Mouse (Mus musculus): ENCODE measurements around the gene Kcnk7. TPM values are rescaled to one million over a fixed set of nuclear protein-coding genes. Genes with fewer than 3 reads are reported as not detected.
"Not testable (repeated sequence)": the region's sequence is repeated elsewhere in the genome, so short reads cannot be mapped to it uniquely, and the experiment has no call there.

Kcnk7 gene
- total RNA-seq (2021), result not detected
- long read RNA-seq, experiment 1, result 0 reads
- long read RNA-seq, experiment 2, result 0 reads

DNA sequence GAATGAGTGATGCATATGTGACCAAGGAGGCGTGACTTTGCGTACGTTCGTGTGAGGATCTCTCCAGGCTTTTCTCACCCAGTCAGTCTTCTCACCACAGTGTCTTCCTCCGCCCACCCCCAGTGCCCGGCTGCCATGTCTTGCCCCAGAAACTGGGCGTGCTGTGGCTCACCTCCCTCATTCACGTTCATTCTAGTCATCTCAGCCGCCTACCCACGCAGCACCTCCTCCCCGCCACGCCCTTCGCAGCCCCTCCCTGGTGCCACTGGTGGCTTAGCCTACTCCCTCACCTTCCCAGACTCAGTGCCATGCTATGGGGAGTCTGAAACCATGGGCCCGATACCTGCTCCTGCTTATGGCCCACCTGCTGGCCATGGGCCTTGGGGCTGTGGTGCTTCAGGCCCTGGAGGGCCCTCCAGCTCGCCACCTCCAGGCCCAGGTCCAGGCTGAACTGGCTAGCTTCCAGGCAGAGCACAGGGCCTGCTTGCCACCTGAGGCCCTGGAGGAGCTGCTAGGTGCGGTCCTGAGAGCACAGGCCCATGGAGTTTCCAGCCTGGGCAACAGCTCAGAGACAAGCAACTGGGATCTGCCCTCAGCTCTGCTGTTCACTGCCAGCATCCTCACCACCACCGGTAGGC is at the start of gene Kcnk7:
Gene Kcnk7 (plus strand): TSS at position 205 of the 638 bp plus-strand sequence.
- DNase-seq, result no peak

DNA sequence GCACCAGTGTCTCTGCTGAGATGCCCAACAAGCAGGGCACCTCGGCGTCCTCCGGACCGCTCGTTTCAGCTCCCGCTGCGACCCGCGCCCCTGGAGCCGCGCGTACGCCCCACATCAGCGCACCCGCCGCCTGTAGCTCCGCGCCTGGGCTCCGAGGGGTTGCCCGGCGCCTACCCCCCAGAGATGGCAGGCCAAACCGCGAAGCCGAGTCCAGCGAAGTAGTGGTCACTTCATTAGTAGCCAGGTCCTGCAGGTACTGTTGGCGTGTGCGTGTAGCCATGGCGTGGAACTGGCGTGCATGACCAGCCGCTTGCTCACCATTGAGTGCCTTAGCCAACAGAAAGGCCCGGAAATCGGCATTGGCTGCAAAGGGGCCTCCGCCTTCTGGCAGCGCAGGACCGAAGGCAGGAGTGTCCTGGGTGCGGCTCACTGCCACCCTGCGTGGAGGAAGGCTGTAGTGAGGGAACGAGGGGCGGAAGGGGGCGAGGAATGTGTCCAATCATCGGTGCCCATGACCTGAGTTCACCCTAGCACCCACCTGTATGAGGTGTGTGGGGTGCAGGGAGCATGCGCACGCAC is 49.4 kb upstream of the Kcnk7 start:
- DNase-seq, result no peak

DNA sequence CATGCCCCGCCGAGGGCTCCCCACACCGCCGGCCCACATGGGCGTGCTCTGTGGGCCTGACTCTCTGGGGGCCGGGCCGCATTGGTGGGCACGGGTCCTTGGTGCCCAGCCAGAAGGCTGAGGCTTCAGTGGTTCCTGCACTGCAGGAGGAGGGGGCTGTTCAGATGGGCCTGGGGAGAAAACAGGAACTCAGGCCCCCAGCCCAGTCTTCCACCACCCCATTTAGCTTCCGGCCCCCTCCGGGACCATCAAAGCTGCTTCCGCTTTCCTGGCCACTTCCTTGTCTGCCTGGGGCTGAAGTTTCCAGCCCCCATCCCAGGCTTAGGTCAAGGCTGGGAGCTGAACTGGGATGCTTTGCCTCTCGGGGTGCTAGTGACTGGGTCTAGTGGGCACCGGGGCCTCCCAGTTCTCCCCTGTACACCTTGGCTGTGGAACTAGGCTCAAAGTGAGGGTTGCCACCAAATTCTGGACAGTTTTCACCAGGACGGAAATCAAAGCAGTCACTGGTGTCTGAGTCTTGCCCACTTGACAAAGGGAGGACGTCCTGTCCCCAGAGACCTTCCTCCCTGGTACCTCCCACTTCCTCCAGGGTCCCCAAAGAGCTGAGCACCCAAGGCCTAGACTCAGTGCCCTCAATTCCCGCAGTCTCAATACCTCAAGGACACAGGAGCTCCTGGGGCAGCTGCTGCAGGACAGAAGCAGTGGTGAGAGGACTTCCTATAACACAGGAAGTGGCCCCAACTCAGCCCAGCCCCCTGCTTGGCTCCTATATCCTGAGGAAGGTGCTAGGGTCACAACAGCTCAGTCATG is 43.0 kb upstream of the Kcnk7 start:
- DNase-seq, result peak; percentile 46 to 63

DNA sequence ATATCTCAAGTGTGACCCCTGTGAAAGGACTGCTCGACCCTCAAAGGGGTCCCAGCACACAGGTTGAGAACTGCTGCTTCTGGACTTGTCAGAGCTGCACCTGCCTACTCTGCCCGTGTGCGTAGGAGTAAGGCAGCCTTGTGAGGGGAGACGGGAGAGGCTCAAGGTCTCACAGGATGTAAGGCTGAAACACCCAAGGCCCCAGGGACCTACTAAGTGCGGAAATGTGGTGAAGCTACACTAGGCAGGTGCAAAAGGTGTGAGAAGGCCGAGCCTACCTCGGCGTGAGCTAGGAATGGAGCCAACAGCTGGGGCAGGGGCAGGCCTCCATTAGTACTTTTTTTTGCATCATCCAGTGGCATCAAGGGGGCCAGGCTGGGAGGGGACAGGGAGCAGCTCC is 41.9 kb upstream of the Kcnk7 start:
- DNase-seq, result no peak

DNA sequence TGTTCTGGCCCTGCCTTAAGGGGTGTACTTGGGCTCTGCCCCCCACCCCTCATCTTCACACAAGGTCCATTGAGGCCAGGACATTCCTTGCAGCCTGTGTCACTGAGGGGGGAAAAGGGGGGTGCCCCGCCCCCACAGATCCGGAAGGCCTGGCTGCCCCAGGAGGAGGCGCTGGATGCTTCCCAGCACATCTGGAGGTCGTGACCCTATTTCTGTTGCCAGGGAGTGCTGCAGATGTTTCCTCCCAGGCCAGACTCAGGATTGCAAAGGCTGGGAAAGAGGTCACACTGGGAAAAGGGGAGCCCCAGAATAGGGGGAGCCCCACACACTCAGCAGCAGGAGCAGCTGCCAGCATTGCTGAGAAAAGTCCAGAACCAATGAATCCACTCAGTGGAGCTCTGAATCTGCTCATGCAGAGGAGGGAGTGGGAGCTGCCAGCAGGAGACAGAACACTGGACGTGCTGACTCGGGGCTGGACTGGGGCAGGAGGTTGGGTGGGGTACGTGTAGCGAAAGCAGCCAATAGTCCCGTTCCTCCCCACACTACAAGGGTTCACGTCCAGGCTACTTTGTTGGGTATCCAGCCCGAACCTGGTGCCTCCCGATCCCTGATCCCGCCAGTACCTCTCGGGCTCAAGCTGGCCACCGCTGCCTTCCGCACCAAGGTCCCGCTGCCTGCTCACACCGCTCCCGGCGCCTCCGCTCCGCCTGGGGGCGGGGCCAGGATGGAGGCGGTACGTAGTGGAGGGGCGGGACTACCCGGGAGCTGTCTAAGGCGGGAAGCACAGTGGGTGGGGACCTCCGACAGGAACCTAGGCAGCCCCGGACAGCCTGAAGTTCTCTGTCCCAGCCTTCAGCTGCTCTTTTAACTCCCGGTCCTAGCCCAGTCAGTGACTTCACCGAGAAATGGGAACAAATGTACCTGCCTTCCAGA is 40.9 kb upstream of the Kcnk7 start, which contains the start of gene Sipa1:
Gene Sipa1 (minus strand): TSS at position 727 of the 933 bp plus-strand sequence.
- DNase-seq, result peak; percentile 97 to 98

DNA sequence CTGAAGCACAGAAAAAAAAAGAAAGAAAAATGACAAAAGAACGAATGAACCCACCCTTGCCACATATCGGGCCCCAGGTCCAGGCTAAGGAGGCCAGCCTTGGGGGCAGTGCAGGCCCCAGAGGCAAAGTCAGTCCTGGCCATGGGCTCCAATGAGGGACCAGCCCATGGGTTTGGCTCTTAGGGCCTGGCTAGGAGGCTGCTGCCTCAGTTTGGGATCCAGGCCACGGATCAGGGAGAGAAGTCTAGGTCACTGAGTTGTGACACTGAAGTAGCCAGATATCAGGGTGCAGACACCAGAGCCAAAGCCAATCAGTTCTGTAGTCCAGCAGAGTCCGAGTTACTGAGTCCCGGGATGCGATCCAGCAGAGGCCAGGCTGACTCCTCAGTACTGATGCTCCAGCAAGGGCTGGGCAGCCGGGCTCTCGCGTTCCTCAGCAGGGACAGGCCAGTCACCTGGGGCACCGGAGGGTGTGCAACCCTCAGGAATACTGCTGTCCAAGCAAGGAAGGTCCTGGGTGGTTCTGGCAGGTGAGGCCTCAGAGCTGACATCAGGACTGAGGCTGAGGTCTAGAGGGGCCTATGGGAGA is 39.4 kb upstream of the Kcnk7 start:
- no peak for DNase-seq

DNA sequence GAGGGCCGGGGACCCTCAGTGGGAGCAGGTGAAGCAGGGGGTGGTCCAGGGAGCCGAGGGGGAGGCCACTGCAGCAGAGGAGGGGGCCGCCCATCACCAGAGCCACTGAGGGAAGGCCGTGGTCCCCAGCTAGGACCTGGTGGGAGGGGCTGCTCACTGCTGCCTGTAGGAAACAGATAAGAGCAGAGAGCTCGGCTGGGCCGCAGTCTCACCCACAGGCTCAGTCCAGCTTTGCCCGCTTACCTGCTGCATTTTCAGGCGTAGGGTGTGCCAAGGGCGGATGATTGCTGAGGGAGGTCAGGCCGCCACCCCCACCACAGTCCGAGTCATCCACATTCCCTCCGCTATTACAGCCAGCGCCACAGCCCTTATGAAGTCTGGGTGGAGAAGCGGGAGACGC is 38.7 kb upstream of the Kcnk7 start:
- DNase-seq, result no peak

DNA sequence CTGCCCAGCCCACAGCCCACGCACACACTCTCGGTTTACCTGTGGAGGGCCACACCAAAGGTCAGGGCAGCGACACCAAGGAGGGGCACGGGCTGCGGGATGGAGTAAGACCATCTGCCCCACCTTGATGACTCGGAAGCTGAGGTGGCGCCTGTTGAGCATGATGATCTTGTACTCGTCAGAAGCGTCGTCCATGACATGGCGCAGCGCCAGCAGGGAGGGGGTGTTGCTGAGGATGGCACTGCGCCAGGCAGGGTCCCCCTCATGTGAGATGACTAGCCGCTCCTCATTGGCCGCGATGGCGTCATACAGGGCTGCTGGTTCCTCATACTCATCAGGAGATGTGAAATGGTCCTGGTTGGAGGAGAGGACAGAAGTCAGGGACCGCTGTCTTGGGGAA is 37.8 kb upstream of the Kcnk7 start:
- DNase-seq, result no peak

DNA sequence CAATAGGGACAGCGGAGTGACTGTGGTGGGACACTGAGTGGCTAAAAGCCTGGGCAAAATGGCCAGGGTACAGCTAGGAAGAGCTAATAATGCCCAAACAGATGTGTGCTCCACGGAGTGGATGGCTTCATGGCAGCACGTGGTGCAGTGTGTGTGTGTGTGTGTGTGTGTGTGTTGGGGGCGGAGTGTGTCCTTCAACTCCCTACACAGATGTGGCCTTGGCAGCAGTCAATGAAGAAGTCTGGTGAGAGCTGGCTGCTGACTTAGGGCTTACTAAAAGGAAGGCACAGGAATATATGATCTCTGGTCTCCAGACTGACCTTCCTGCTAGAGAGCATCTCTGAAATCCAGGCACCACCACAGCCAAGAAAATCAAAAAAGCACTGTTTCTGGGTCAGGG is 35.8 kb upstream of the Kcnk7 start:
- DNase-seq, result peak; percentile 37 to 56

DNA sequence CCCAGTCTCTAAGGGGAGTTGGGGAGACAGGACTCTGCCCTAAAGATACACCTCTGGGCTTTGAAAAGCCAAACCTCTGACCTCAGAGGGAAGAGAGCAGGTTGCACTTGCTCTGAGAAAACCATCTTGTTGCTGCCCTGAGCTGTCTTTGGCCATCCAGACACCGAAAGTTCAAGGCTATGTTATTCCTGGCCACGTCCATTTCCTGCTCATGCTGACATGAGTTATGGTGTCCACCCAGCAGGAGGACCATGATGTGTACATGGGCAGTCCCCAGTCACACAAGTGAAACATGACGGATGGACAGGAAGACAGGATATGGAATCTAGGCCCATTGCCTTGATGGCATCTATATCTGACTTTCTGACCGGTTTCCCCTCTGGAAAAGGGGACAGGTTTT is 23.7 kb upstream of the Kcnk7 start:
- DNase-seq, result peak; percentile 58 to 72

DNA sequence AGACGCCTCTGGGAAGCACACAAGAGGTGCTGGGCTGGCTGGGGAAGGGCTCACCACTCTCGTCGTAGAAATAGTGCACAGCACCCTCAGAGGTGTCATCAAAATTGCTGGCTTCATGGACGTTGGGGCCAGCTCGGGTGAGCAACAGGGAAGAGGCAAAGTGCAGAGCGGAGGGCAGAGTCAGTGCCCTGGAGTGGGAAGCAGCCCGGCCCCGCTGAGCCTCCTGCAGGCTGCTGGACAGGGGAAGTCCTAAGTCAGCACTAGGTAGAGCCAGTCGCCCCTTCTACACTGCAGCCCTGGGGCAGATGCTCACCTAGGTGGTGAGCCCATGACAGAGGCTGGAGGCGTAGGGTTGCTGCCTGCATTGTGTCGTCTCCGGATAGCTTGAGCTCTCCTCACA is 19.9 kb upstream of the Kcnk7 start:
- no peak for DNase-seq

DNA sequence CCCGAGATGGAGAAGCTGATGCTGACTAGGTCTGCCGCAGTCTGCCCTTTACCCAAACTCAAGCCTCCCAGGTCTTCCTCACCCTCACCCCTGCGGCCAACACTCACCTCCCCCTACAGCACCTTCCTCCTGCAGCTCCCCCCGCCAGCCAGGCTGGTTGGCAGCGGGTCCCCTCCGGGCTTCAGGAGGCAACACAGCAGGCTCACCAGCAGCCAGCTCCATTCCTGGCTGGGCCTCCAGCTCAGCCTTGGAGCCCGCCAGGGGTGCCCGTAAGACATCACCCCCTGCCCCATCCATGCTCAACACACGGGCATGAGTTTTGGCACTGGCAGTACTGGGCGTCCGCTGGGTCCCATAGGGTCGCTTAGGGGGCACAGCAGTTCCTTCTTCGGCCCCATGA is 19.2 kb upstream of the Kcnk7 start:
- DNase-seq, result no peak

DNA sequence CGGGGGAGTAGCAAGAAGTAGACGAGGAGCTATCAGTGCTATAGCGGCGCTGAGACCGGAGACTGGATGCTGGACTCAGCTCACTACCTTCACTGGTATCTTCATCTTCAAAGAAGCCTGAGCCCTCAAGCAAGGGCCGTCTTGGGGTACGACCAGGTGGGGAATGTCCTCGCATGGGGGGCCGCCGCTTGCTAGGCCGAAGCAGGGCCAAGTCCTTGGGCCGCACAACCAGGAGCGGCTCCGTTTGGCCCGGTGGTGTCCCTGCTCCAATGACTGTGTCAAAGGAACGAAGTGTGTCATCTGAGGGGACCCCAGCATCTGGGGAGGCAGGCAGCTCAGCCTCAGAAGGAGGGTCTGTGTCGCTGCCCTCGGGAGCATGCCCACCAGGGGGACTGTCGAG is 18.7 kb upstream of the Kcnk7 start:
- no peak for DNase-seq

DNA sequence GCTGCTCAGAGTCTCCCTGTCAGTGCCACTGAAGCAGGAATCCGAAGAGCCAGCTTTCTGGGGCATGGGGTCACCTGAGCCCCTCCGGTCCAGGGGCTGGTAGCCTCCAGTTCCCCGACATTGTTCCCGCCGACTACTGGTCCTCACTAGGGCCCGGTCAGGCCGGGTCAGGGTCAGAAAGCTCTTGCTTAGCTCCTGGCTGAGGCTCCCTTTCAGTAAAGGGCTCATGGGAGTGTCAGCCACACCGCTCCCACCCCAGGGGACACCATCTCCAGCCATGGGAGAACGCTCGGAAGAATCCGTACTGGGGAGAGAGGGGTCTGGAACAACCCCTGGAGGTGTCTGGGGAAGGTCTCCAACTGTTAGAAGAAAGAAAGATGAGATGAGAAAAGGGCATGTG is 18.3 kb upstream of the Kcnk7 start:
- no peak for DNase-seq

DNA sequence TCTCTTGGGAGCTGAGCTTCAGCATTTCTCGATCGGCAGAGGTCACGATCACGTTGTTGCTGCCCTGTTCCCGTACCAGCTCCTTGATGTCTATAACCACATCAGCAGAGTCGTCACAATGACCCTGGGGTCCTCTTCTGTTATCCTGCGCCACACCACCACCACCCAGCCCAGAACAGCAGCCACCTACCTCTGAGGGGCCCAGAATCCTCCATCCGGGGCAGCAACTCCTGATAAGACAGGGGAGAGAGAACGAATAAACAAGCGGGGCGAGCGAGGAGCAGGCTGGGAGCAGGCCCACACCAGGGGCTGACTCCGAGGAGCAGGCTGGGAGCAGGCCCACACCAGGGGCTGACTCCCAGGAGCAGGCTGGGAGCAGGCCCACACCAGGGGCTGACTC is 17.7 kb upstream of the Kcnk7 start:
- DNase-seq, result no peak

DNA sequence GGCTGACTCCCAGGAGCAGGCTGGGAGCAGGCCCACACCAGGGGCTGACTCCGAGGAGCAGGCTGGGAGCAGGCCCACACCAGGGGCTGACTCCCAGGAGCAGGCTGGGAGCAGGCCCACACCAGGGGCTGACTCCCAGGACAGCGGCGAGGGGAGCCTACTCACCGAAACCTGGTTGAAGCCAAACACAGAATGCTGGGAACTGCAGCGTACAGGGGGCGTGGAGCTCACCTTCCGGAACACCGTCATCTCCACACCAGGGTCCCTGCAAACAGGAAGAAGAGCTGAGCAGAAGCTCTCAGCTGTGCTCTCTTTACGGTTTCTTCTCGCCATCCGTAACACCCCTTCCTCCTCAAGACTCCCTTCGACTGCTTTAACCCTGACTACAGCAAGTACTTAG is 17.2 kb upstream of the Kcnk7 start:
- DNase-seq, result not testable (repeated sequence)

DNA sequence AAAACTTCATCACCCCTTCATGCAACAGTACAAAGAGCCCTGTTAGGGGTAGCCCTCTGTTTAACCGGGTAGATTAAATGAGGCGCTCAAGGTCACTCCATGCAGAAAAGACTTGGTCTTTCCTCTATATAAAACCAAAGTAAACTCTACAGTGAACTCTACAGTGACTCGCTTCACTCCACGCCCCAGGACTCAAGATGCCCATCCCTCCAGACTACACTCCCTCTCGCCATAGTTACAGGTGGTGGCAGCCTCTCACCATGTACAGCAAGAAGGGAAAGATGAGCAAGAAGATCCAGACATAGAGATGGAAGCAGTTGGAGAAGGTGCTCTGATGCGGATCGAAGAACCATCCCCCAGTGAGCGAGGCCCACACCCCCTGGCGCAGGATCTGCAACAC is 16.4 kb upstream of the Kcnk7 start:
- no peak for DNase-seq

DNA sequence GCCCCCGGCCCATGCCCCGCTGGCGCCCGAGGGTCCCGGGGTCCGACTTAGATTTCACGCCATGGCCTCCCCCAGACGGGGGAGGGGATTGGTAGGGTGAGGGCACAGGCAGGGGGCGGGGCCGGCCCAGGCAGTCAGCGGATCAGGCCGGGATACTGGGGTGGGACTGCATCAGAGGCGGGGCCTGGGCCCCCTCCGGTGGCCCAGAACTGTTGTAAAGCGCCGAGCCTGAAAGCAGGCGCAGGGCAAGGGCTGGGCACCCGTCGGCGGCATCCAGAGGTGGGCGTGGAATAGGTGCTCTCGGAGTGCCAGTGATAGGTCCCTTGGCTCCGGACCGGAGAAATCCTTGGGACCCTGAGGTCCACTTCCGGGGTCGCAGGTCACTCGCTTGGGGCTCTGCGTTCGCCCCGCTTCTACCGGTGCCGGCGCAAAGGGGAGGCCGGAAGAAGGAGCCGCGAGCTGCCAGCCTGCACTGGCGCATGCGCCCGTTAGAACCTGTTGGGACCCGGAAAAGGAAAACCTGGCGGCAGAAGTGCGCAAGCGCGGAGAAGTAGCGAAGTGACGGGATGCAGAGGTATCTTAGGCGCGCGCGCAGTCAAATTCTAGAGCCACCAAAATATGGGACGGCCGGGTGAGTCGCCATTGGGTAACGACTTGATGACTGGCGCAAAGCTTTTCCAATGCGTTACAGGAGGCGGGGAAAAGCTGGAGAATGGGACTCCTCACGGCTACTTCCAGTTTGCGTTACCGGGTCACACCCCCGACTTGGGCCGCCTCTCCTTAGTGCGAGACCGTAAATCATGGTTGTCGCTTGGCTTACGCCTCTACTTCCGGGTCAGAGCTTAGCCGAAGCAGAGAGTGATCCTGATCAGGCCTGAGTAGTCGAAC is 15.7 kb upstream of the Kcnk7 start, which contains the start of the genes Map3k11 and Pcnx3:
Gene Map3k11 (plus strand): TSS at position 543 of the 888 bp plus-strand sequence.
Gene Pcnx3 (minus strand): TSS at position 709 of the 888 bp plus-strand sequence.
- peak; percentile 97 to 98 for DNase-seq

DNA sequence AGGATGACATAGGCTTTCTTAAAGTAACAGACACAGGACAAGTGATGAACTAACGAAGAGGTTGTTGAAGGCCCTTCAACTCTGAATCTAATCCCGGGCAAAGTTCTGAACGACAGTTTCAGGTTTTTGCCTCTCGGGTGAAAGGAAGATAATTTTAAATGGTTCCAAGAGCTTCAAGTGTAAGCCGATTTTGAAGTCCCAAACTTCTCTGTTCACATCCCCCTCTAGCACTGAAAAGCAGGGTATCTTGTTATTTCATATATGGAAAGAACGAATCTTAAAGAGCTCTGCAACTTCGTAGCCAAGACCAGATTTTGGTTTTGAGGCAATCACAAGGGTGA is 15.1 kb upstream of the Kcnk7 start:
- DNase-seq, result no peak

DNA sequence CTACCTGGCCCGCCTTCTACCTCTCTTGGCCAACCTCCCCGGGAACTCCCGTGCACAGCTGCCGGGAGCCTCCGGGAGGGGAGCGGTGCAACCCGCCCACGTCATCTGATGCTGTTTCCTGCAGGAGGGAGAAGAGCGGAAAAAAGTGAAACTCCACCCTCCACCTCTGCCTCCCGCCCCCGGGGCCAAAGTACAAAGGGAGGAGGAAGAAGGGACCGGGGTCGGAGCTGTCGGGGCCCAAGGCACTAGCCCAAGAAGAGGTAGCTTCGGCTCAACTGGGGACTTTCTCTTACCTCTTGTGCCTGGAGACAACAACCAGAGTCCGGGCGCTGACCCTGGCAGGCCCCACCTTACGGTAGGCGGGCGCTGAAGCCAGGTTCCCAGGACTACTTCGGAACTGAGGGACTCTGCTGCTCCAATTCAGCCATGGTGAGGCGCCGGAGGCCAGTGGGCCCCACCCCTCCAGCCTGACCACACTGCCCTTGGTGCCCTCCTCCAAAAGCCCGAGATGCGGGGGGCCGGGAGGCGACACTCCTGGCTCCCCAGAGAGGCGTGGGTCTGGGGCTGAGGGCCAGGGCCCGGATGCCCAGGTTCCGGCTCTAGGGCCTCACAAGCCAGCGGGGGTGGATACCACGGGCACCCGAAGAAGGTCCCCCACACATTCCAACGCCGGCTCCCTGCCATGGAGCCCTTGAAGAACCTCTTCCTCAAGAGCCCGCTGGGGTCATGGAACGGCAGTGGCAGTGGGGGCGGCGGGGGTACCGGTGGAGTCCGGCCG is 14.4 kb upstream of the Kcnk7 start:
- DNase-seq, result peak; percentile 93 to 95

Measured in adrenal gland, postnatal 36 days (tissue).